Mouse (Mus musculus) hindbrain, embryonic 16.5 days (tissue): ENCODE results near the gene Ttc16. TPM values are rescaled to one million over a fixed set of nuclear protein-coding genes. Genes with fewer than 3 reads are reported as not detected.

Experiments
- ATAC-seq: fragments of 200-750 bp; cut with Nextera tagmentation; 2 replicates; pipeline ENCODE4 v1.8.0; 2017; ENCODE audit warnings: moderate TSS enrichment, moderate library complexity
- H3K27ac ChIP-seq: fragments of 300-500 bp; sonication (generic); 2 replicates; pipeline ENCODE4 v1.5.1; 2014; ENCODE audit warnings: low read depth, mild to moderate bottlenecking, control low read depth, low read length, moderate library complexity
- H3K27me3 ChIP-seq: fragments of 300-500 bp; sonication (generic); replicated peaks from 2 replicates; pipeline ENCODE4 v1.6.1; 2014; ENCODE audit warnings: low read length; ENCODE audit not compliant: control insufficient read depth, insufficient read depth
- H3K36me3 ChIP-seq: fragments of 300-500 bp; sonication (generic); 2 replicates; pipeline ENCODE4 v1.6.1; 2014; ENCODE audit warnings: mild to moderate bottlenecking, low read length, moderate library complexity, mixed read lengths; ENCODE audit not compliant: control insufficient read depth, insufficient read depth
- H3K4me1 ChIP-seq: fragments of 300-500 bp; sonication (generic); 2 replicates; pipeline ENCODE4 v1.6.1; 2014; ENCODE audit warnings: low read depth, low read length; ENCODE audit not compliant: control insufficient read depth, insufficient read depth
- H3K4me2 ChIP-seq: fragments of 300-500 bp; sonication (generic); 2 replicates; pipeline ENCODE4 v1.6.1; 2014; ENCODE audit warnings: mild to moderate bottlenecking, low read length, control low read depth, moderate library complexity
- H3K4me3 ChIP-seq: fragments of 300-500 bp; sonication (generic); 2 replicates; pipeline ENCODE4 v1.5.1; 2014; ENCODE audit warnings: mild to moderate bottlenecking, low read length, control low read depth, moderate library complexity
- H3K9ac ChIP-seq: fragments of 300-500 bp; sonication (generic); 2 replicates; pipeline ENCODE4 v1.6.1; 2014; ENCODE audit warnings: low read depth, mild to moderate bottlenecking, control low read depth, low read length, moderate library complexity
- H3K9me3 ChIP-seq: fragments of 300-500 bp; sonication (generic); 2 replicates; pipeline ENCODE4 v1.6.1; 2014; ENCODE audit warnings: mild to moderate bottlenecking, low read length, moderate library complexity; ENCODE audit not compliant: control insufficient read depth
- WGBS: fragments of 180-500 bp; shearing (Covaris S2); extraction: QIAGEN DNeasy Blood & Tissue Kit; methylation state at CpG from one replicate; pipeline ENCODE4 v1.1.7; 2014; 5-methylcytosine and 5-hydroxymethylcytosine counted together
- polyA plus RNA-seq: library from polyadenylated mRNA; unstranded; fragments of >200 nt; fragmentation: Nextera tagmentation; extraction: Ambion mirVana; gene quantifications from 2 replicates; pipeline ENCODE4 v1.2.1, GENCODE M21; 2015

Ttc16 gene
- polyA plus RNA-seq, 1 experiment from 2014 or later, result 0.53 TPM

DNA sequence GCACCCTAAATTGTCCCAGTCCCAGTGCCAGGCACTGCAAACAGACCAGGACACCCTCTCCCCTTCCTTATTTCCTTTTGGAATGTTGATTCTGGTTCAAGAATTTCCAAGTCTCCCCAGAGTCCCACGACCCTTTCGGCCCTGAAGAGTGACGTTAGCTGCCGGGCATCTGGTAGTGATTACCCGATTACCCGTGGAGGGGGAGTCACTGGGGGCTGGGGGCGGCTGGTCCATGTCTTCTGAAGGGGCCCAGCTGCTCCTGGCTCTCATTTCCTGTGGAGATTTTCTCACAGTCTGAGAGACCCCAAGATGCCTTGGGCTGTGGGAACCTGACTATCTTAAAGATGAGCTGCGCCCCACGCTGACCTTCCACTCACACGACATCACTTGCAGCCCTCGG, 44.6 kb downstream of the Ttc16 start:
- Histone ChIP-seq H3K27me3 (no peaks in the 10 kb centered on the region), H3K4me1 (peaks cover 3% of the 10 kb centered on the region; the same call in 1 of the 2 replicates), H3K9ac (no peak overlapping the region), H3K4me3 (no peak overlapping the region), H3K4me2 (no peak overlapping the region), H3K9me3 (no peaks in the 10 kb centered on the region), H3K27ac (no peak overlapping the region), H3K36me3 (no peaks in the 10 kb centered on the region)
- WGBS, result 44% methylated on average over 11 of the region's 11 CpGs
- no peak for ATAC-seq

DNA sequence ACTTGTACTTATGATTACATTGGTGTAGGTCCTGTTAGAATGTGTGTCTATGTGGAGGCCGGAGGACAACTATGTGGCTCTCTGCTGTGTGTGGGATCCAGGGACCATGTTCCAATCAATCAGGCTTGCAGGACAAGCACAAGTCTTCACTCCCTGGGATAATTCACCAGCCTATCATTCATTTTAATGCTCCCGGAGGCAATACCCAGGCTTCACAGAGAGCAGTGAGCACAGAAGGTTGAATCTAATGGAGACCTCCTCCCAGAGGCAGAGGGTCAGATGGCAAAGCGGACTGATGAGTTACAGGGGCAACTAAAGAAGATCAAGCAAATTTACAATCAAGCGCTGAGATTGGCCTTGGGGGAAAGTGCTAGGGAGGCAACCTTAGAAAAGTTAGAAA, 45.9 kb downstream of the Ttc16 start:
- no peaks in the 10 kb centered on the region for H3K36me3 ChIP-seq
- no peak for ATAC-seq
- no peak overlapping the region for H3K4me3 ChIP-seq
- H3K4me2 ChIP-seq, result no peak overlapping the region
- no peaks in the 10 kb centered on the region for H3K9me3 ChIP-seq
- H3K4me1 ChIP-seq, result peaks cover 3% of the 10 kb centered on the region; the same call in 1 of the 2 replicates
- no peaks in the 10 kb centered on the region for H3K27me3 ChIP-seq
- 73% methylated on average over 4 of the region's 4 CpGs for WGBS
- no peak overlapping the region for H3K9ac ChIP-seq
- H3K27ac ChIP-seq, result no peak overlapping the region

DNA sequence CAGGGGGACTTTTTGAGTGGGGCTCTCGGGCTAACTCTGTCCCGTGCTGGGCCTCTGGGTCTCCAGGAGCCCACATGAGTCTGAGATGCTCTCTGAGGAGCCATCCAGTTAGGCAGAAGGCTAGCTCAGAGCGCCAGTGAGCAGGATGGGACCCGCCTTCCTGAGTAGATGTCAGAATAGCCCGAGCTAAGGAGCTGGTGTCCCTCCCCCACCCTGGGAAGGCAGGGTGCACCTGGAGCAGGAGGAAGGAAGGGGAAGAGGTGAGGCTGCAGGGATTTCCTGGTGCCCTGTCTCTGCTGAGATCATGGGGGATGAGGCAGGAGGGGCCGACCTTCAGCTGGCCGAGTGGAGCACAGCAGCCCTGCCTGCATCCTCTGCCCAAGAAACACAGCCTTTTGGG, 47.0 kb downstream of the Ttc16 start:
- no peak overlapping the region for H3K4me2 ChIP-seq
- no peaks in the 10 kb centered on the region for H3K9me3 ChIP-seq
- no peak overlapping the region for H3K9ac ChIP-seq
- H3K27me3 ChIP-seq, result no peaks in the 10 kb centered on the region
- no peak for ATAC-seq
- H3K4me3 ChIP-seq, result no peak overlapping the region
- H3K4me1 ChIP-seq, result peaks cover 3% of the 10 kb centered on the region; the same call in 1 of the 2 replicates
- no peak overlapping the region; the same call in 1 of the 2 replicates for H3K27ac ChIP-seq
- 57% methylated on average over 7 of the region's 7 CpGs for WGBS
- H3K36me3 ChIP-seq, result no peaks in the 10 kb centered on the region

DNA sequence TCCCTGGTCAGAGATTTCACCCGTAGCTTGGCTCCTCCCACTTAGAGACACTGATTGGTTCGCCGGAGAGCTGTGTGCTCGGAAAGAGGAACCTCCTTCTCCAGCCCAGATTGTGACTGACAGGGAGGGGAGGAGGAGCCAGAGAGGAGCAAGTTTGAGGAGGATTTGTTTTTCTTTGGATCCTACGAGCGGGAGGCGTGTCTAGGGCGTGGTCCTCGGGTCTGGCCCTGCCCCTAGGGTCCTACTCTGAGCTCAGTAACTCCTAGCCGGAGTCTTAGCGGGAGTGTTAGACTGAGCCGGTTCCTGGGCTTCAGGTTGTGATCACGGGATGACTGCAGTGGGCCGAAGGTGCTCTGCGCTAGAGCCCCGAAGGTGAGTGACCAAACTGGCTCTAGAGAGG, 48.0 kb downstream of the Ttc16 start:
- peak; percentile 98 for ATAC-seq
- Histone ChIP-seq H3K9me3 (no peaks in the 10 kb centered on the region), H3K4me2 (peak overlapping the region; percentile 57), H3K27ac (peak overlapping the region; percentile 31; the same call in 1 of the 2 replicates), H3K27me3 (no peaks in the 10 kb centered on the region), H3K36me3 (no peaks in the 10 kb centered on the region), H3K4me3 (peak overlapping the region; percentile 35), H3K4me1 (peaks cover 3% of the 10 kb centered on the region; the same call in 1 of the 2 replicates), H3K9ac (peak overlapping the region; percentile 41)
- 2% methylated on average over 16 of the region's 16 CpGs for WGBS

DNA sequence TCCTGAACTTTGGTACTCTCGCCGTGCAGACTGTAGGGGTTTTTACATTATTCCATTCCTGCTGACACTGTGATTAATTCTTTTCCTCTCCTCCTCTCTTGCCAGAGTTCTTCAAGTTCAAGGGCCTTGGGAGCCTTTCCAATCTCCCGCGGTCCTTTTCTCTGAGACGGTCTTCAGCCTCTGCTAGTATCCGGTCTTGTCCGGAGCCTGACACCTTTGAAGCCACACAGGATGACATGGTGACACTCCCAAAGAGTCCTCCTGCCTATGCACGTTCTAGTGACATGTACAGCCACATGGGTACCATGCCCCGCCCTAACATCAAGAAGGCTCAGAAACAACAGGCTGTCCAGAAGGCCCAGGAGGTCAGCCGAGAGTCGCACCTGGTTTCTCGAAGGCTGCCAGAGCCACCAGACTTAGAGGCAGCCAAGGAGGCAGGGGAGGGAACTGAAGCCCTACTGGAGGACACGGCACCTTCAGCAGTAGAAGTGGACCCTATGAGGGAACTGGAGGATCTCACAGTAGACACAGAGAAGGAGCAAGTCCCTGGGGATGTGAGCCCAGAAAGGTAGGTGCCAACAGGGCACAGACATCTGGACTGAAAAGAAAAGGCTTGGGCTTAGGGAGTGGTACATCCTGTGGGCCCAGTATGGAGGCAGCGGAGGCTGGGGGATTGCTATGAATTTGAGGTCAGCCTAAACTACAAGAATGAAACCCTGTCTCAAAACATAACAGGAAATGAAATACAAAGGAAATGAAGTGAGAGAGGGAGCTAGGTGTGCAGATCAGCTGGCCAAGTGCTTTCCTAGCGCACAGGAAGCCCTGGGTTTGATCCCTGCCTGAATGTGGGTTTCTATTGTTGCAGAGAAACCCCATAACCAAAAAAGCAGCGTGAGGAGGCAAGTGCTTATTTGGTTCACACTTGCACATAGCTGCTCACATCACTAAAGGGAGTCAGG, 50.3 kb downstream of the Ttc16 start:
- Histone ChIP-seq H3K36me3 (no peaks in the 10 kb centered on the region), H3K4me1 (peaks cover 3% of the 10 kb centered on the region; the same call in 1 of the 2 replicates), H3K4me2 (no peak overlapping the region), H3K27me3 (no peaks in the 10 kb centered on the region), H3K9ac (no peak overlapping the region), H3K9me3 (no peaks in the 10 kb centered on the region), H3K27ac (no peak overlapping the region), H3K4me3 (no peak overlapping the region)
- no peak for ATAC-seq
- 77% methylated on average over 16 of the region's 16 CpGs for WGBS

DNA sequence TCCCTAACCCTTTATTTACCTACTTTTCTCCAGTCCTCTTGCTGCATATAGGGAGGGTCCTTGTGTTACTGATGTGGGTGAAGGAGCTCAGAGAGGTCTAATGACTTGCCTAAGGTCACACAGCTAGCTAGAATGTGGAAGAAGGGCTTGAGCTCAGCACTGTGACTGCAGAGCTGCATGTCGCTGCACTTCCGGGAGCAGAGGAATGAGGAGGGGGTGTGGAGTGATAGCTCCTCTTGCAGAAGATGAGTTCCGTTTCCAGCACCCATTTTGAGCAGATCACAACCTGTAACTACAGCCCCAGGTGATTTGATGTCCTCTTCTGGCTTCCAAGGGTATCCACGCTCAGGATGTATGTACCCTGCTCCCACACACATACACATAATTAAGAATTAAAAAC, 51.3 kb downstream of the Ttc16 start:
- no peak overlapping the region for H3K4me3 ChIP-seq
- H3K27ac ChIP-seq, result no peak overlapping the region
- peaks cover 3% of the 10 kb centered on the region; the same call in 1 of the 2 replicates for H3K4me1 ChIP-seq
- no peak for ATAC-seq
- H3K9me3 ChIP-seq, result no peaks in the 10 kb centered on the region
- 81% methylated on average over 4 of the region's 4 CpGs for WGBS
- H3K9ac ChIP-seq, result no peak overlapping the region
- H3K36me3 ChIP-seq, result no peaks in the 10 kb centered on the region
- no peak overlapping the region for H3K4me2 ChIP-seq
- no peaks in the 10 kb centered on the region for H3K27me3 ChIP-seq

DNA sequence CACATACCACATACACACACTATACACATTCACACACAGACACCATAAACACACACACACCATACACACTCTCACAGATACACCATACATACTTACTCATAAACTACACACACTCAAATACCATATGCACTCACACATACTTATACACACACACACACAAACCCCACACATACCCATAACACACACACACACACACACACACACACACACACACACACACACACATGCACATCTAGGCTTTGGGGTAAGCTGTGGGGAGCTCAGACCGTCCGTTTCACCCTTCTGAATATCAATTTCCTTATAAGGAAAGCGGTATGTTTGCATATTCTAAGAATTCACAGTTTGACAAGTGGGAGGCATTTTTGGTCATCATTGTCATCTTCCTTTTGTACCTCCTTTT, 52.9 kb downstream of the Ttc16 start:
- H3K9me3 ChIP-seq, result no peaks in the 10 kb centered on the region
- no peak overlapping the region for H3K4me2 ChIP-seq
- no peak overlapping the region for H3K4me3 ChIP-seq
- no peak overlapping the region for H3K27ac ChIP-seq
- 73% methylated on average over 3 of the region's 3 CpGs for WGBS
- no peak for ATAC-seq
- H3K9ac ChIP-seq, result no peak overlapping the region
- H3K27me3 ChIP-seq, result no peaks in the 10 kb centered on the region
- H3K36me3 ChIP-seq, result no peaks in the 10 kb centered on the region
- H3K4me1 ChIP-seq, result peaks cover 3% of the 10 kb centered on the region; the same call in 1 of the 2 replicates

DNA sequence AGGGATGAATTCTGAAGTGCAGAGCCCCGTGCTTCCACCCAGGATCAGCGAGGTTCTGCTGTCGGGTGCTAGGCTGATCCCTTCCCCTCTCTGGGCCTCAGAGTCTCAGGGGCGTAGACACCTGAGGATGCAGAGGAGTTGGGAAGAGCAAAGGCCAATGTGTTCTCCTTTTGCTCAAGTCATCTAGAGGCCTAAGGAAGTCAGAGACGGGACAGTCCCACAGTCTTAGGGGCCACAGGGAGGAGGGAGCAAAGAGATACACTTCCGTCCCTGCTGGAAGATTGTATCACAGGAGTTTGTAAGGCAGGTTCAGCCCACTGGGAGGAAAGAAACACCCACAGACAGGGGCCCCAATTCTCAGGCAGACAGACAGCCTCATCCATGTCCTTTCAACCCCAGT, 53.4 kb downstream of the Ttc16 start:
- Histone ChIP-seq H3K4me3 (no peak overlapping the region), H3K9me3 (no peaks in the 10 kb centered on the region), H3K4me1 (peaks cover 1% of the 10 kb centered on the region; the same call in 1 of the 2 replicates), H3K36me3 (no peaks in the 10 kb centered on the region), H3K27ac (no peak overlapping the region), H3K27me3 (no peaks in the 10 kb centered on the region), H3K9ac (no peak overlapping the region), H3K4me2 (no peak overlapping the region)
- 61% methylated on average over 5 of the region's 6 CpGs for WGBS
- no peak for ATAC-seq

DNA sequence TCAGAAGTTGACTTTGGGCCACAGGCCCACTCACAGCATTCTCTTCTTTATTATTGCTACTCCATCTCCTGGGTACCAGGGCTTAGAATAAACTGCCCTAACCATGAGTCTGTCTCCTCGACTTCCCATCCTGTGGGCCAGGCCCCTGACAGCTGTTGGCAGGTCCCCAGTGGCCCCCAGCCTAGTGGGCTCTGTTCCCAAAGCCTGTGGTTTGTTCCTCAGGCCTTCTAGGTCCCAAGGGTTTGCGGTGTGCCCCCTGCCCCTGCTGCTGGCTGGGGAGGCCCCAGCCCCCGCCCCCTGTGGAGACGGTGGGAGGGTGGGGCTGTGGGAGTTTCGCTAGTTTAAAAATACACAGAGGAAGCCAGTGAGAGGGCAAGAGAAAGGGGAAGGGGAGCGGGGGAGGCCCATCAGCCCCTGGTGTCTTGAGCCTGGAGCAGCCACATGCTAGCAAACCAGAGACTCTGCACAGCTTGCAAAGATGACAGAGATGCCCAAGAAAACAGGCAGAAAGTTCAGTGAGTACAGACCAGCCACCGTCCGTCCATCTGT, 54.7 kb downstream of the Ttc16 start, which contains the start of gene Sh2d3c:
Gene Sh2d3c (plus strand): TSS at position 375 of the 549 bp plus-strand sequence.
- Histone ChIP-seq H3K27me3 (no peaks in the 10 kb centered on the region), H3K4me2 (no peak within 1 kb of the TSS), H3K4me3 (no peak within 1 kb of the TSS), H3K27ac (no peak within 1 kb of the TSS), H3K4me1 (no peaks in the 10 kb centered on the region), H3K9ac (no peak within 1 kb of the TSS), H3K9me3 (no peaks in the 10 kb centered on the region), H3K36me3 (no peaks in the 10 kb centered on the region)
- no peak for ATAC-seq
- WGBS, result 37% methylated on average over 8 of the region's 8 CpGs
